Mouse (Mus musculus): ENCODE data around the gene Ralgapa2. TPM values are rescaled to one million over a fixed set of nuclear protein-coding genes. Genes with fewer than 3 reads are reported as not detected.
A peak's percentile ranks its signal among the peaks of the same experiment; 100 is the strongest.

Ralgapa2 gene
- polyA plus RNA-seq, 1 experiment from 2014 or later: 3.6 TPM

DNA sequence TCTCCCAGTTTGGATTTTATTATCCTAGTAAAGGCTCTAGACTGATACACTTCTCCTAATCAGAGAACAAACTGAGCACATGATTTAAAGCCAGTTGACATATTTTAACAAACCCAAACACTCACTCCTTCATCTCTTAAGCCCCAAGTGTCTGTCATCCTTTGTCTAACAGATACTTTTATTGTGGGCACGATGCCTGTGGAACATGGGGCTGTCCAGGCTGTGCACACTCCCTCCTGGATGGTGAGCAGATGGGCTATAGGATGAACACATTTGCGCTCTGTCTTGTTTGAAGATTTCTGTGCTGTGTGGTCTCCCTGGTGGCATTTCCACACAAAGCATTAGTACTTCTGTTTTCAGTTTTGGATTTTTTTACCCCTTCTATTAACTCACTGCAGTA, 283.7 kb downstream of the Ralgapa2 start:
- peaks cover 40% of the 10 kb centered on the region for H3K27me3 ChIP-seq (ENCODE audit: insufficient read depth, low read length)
- no peak overlapping the region for H3K9ac ChIP-seq (ENCODE audit: low read depth, low read length)
- H3K36me3 ChIP-seq (ENCODE audit: insufficient read depth, low read length): no peaks in the 10 kb centered on the region
- H3K4me2 ChIP-seq (ENCODE audit: low read length): no peak overlapping the region
- WGBS: 71% methylated on average over 2 of the region's 2 CpGs
- peaks cover under 1% of the 10 kb centered on the region; the same call in 1 of the 2 replicates for H3K4me1 ChIP-seq (replicated peaks; ENCODE audit: insufficient read depth, low read length)
- no peak overlapping the region for H3K4me3 ChIP-seq (replicated peaks; ENCODE audit: low read depth, low read length)
- no peak overlapping the region for H3K27ac ChIP-seq
- DNase-seq (ENCODE audit: low spot score) (no peak), ATAC-seq (replicated peaks; ENCODE audit: low FRiP score, low read depth) (no peak)
- TF ChIP-seq CTCF (IDR thresholded peaks at IDR 0.05; ENCODE audit: low read depth): no peak
- no peaks in the 10 kb centered on the region for H3K9me3 ChIP-seq (replicated peaks; ENCODE audit: low read length)

- no peak for TF ChIP-seq CTCF (IDR thresholded peaks at IDR 0.05; ENCODE audit: low read depth)
- peaks cover 48% of the 10 kb centered on the region for H3K27me3 ChIP-seq (ENCODE audit: insufficient read depth, low read length)
- no peak for DNase-seq (ENCODE audit: low spot score)
- H3K9me3 ChIP-seq (replicated peaks; ENCODE audit: low read length): no peaks in the 10 kb centered on the region
- no peak overlapping the region for H3K27ac ChIP-seq
- H3K4me2 ChIP-seq (ENCODE audit: low read length): no peak overlapping the region
- no peak overlapping the region for H3K4me3 ChIP-seq (replicated peaks; ENCODE audit: low read depth, low read length)
- WGBS: 66% methylated on average over 3 of the region's 3 CpGs
- no peaks in the 10 kb centered on the region for H3K36me3 ChIP-seq (ENCODE audit: insufficient read depth, low read length)
- ATAC-seq (replicated peaks; ENCODE audit: low FRiP score, low read depth): no peak
- peaks cover 8% of the 10 kb centered on the region for H3K4me1 ChIP-seq (replicated peaks; ENCODE audit: insufficient read depth, low read length)
- H3K9ac ChIP-seq (ENCODE audit: low read depth, low read length): no peak overlapping the region
Measured at GRCm38 (mm10) chr2:146227646-146228045, 284.5 kb downstream of the Ralgapa2 start.

DNA sequence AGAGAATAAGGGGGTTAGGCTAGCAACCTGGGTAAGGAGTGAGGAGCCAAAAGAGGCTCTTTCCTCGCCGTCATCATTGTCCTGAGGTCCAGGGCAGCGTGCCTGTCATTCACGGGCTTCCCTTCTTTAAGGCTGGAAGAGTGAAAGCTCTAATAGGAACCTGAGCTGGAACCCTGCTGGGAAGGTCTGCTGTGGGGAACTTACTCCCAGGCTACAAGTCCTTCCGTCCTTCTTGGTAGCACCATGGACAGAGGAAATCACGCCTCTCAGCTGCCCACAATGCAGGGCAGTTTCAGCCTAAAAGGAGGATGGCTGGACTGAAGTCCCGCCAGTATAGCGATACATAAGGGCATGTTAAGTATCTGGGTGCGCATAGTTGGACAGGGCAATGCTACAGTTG, 285.7 kb downstream of the Ralgapa2 start:
- H3K4me2 ChIP-seq (ENCODE audit: low read length): no peak overlapping the region
- TF ChIP-seq CTCF (IDR thresholded peaks at IDR 0.05; ENCODE audit: low read depth): no peak
- no peaks in the 10 kb centered on the region for H3K9me3 ChIP-seq (replicated peaks; ENCODE audit: low read length)
- 2% methylated on average over 9 of the region's 9 CpGs for WGBS
- ATAC-seq (replicated peaks; ENCODE audit: low FRiP score, low read depth) (no peak), DNase-seq (ENCODE audit: low spot score) (peak; percentile 82)
- H3K27ac ChIP-seq: no peak overlapping the region
- H3K9ac ChIP-seq (ENCODE audit: low read depth, low read length): no peak overlapping the region
- peaks cover 20% of the 10 kb centered on the region for H3K4me1 ChIP-seq (replicated peaks; ENCODE audit: insufficient read depth, low read length)
- H3K27me3 ChIP-seq (ENCODE audit: insufficient read depth, low read length): peaks cover 58% of the 10 kb centered on the region
- no peak overlapping the region for H3K4me3 ChIP-seq (replicated peaks; ENCODE audit: low read depth, low read length)
- no peaks in the 10 kb centered on the region for H3K36me3 ChIP-seq (ENCODE audit: insufficient read depth, low read length)

DNA sequence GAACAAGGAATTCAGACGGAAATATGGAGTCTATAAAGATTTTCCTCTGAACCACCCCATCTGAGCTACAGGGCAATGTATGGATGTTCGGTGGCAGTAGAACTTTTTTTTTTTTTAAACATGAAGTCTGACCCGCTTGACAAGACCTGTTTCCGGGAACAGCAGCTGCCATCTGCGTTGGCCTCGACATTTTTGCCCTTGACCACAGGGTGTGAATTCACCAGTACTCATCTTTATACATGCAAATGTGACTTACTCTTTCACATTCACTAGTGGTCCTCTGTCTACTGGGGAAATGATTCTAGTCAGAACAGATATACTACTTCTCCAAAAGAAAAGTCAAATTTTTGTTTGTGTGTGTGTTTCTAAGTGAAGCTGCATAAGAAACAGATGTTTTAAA, 286.3 kb downstream of the Ralgapa2 start:
- no peak overlapping the region for H3K27ac ChIP-seq
- peaks cover 64% of the 10 kb centered on the region for H3K27me3 ChIP-seq (ENCODE audit: insufficient read depth, low read length)
- no peaks in the 10 kb centered on the region for H3K36me3 ChIP-seq (ENCODE audit: insufficient read depth, low read length)
- no peak for DNase-seq (ENCODE audit: low spot score)
- H3K4me3 ChIP-seq (replicated peaks; ENCODE audit: low read depth, low read length): no peak overlapping the region
- H3K4me2 ChIP-seq (ENCODE audit: low read length): no peak overlapping the region
- 9% methylated on average over 6 of the region's 6 CpGs for WGBS
- no peak overlapping the region for H3K9ac ChIP-seq (ENCODE audit: low read depth, low read length)
- H3K4me1 ChIP-seq (replicated peaks; ENCODE audit: insufficient read depth, low read length): peaks cover 24% of the 10 kb centered on the region
- TF ChIP-seq CTCF (IDR thresholded peaks at IDR 0.05; ENCODE audit: low read depth): no peak
- H3K9me3 ChIP-seq (replicated peaks; ENCODE audit: low read length): no peaks in the 10 kb centered on the region
- ATAC-seq (replicated peaks; ENCODE audit: low FRiP score, low read depth): no peak

- TF ChIP-seq CTCF (IDR thresholded peaks at IDR 0.05; ENCODE audit: low read depth): no peak
- ATAC-seq (replicated peaks; ENCODE audit: low FRiP score, low read depth): no peak
- DNase-seq (ENCODE audit: low spot score): no peak
- no peak overlapping the region for H3K27ac ChIP-seq
- no peaks in the 10 kb centered on the region for H3K36me3 ChIP-seq (ENCODE audit: insufficient read depth, low read length)
- H3K9me3 ChIP-seq (replicated peaks; ENCODE audit: low read length): no peaks in the 10 kb centered on the region
- peaks cover 78% of the 10 kb centered on the region for H3K27me3 ChIP-seq (ENCODE audit: insufficient read depth, low read length)
- 9% methylated on average over 7 of the region's 7 CpGs for WGBS
- H3K4me1 ChIP-seq (replicated peaks; ENCODE audit: insufficient read depth, low read length): peaks cover 24% of the 10 kb centered on the region
- no peak overlapping the region for H3K9ac ChIP-seq (ENCODE audit: low read depth, low read length)
- no peak overlapping the region for H3K4me2 ChIP-seq (ENCODE audit: low read length)
- no peak overlapping the region for H3K4me3 ChIP-seq (replicated peaks; ENCODE audit: low read depth, low read length)
Measured at GRCm38 (mm10) chr2:146224141-146224540, 288.0 kb downstream of the Ralgapa2 start.

GRCm38 (mm10) chr2:146223176-146223905, 288.8 kb downstream of the Ralgapa2 start:
- H3K4me1 ChIP-seq (replicated peaks; ENCODE audit: insufficient read depth, low read length): peaks cover 26% of the 10 kb centered on the region
- no peak overlapping the region for H3K9ac ChIP-seq (ENCODE audit: low read depth, low read length)
- no peak for DNase-seq (ENCODE audit: low spot score)
- no peaks in the 10 kb centered on the region for H3K36me3 ChIP-seq (ENCODE audit: insufficient read depth, low read length)
- no peak overlapping the region for H3K27ac ChIP-seq
- peak; percentile 23; the same call in 1 of the 2 replicates for ATAC-seq (replicated peaks; ENCODE audit: low FRiP score, low read depth)
- H3K4me2 ChIP-seq (ENCODE audit: low read length): peak overlapping the region; percentile 87
- H3K9me3 ChIP-seq (replicated peaks; ENCODE audit: low read length): no peaks in the 10 kb centered on the region
- no peak for TF ChIP-seq CTCF (IDR thresholded peaks at IDR 0.05; ENCODE audit: low read depth)
- H3K4me3 ChIP-seq (replicated peaks; ENCODE audit: low read depth, low read length): peak overlapping the region; percentile 40
- WGBS: 1% methylated on average over 74 of the region's 75 CpGs
- H3K27me3 ChIP-seq (ENCODE audit: insufficient read depth, low read length): peaks cover 84% of the 10 kb centered on the region

All from kidney, postnatal 0 days (tissue).